Mouse (Mus musculus) frontal cortex, postnatal 25 days (tissue): Measurements from ENCODE around the gene Zfpm1.

Experiments used
- DNase-seq, 2 experiments: peaks; one replicate each; pipeline ENCODE4 v3.0.0; 2022; ENCODE audit warnings: low spot score in 2 of 2

Gene Zfpm1

GRCm38 (mm10) chr8:122282035-122282358, at the start of gene Zfpm1:
Gene Zfpm1 (plus strand): TSS chr8:122282141.
- no peak for DNase-seq

- no peak for DNase-seq
Observed at GRCm38 (mm10) chr8:122234055-122234454, 47.9 kb upstream of the Zfpm1 start.

- no peak for DNase-seq
Observed at GRCm38 (mm10) chr8:122236521-122236920, 45.4 kb upstream of the Zfpm1 start.

- DNase-seq: no peak
Observed at GRCm38 (mm10) chr8:122238225-122238624, 43.7 kb upstream of the Zfpm1 start.

- no peak for DNase-seq
Observed at GRCm38 (mm10) chr8:122238731-122239130, 43.2 kb upstream of the Zfpm1 start.

GRCm38 (mm10) chr8:122240241-122241026, 41.5 kb upstream of the Zfpm1 start:
- DNase-seq: no peak

- DNase-seq: no peak
Observed at GRCm38 (mm10) chr8:122243310-122243709, 38.6 kb upstream of the Zfpm1 start.

- DNase-seq: no peak
Observed at GRCm38 (mm10) chr8:122245161-122245560, 36.8 kb upstream of the Zfpm1 start.

- DNase-seq: no peak
Observed at GRCm38 (mm10) chr8:122246257-122247211, 35.4 kb upstream of the Zfpm1 start.

- no peak for DNase-seq
Observed at GRCm38 (mm10) chr8:122251739-122252138, 30.2 kb upstream of the Zfpm1 start.

GRCm38 (mm10) chr8:122252366-122252765, 29.6 kb upstream of the Zfpm1 start:
- no peak for DNase-seq

- DNase-seq: peak; percentile 59 to 69
Observed at GRCm38 (mm10) chr8:122259351-122259750, 22.6 kb upstream of the Zfpm1 start.

- DNase-seq: no peak
Observed at GRCm38 (mm10) chr8:122260755-122261154, 21.2 kb upstream of the Zfpm1 start.

- DNase-seq: no peak
Observed at GRCm38 (mm10) chr8:122262835-122263234, 19.1 kb upstream of the Zfpm1 start.

- no peak for DNase-seq
Observed at GRCm38 (mm10) chr8:122264243-122264642, 17.7 kb upstream of the Zfpm1 start.

GRCm38 (mm10) chr8:122265522-122265921, 16.4 kb upstream of the Zfpm1 start:
- no peak for DNase-seq

- no peak for DNase-seq
Observed at GRCm38 (mm10) chr8:122266867-122267266, 15.1 kb upstream of the Zfpm1 start.

GRCm38 (mm10) chr8:122268861-122269260, 13.1 kb upstream of the Zfpm1 start:
- DNase-seq: no peak

- peak; percentile 72 to 80 for DNase-seq
Observed at GRCm38 (mm10) chr8:122269404-122269803, 12.5 kb upstream of the Zfpm1 start.

GRCm38 (mm10) chr8:122270555-122270954, 11.4 kb upstream of the Zfpm1 start:
- no peak for DNase-seq

GRCm38 (mm10) chr8:122273152-122273551, 8.8 kb upstream of the Zfpm1 start:
- peak in 1 of 2 experiments; percentile 50 for DNase-seq

GRCm38 (mm10) chr8:122273826-122274225, 8.1 kb upstream of the Zfpm1 start:
- no peak for DNase-seq
